Mouse (Mus musculus): ENCODE results near the gene Zfp626.
"Not testable (repeated sequence)": the region's sequence is repeated elsewhere in the genome, so short reads cannot be mapped to it uniquely, and the experiment has no call there.

Gene Zfp626

GRCm38 (mm10) chr7:27860396-27861235 lies 53.6 kb downstream of the Zfp626 start:
- DNase-seq (ENCODE audit: low spot score): peak; percentile 79

GRCm38 (mm10) chr7:27862578-27862977 lies 55.6 kb downstream of the Zfp626 start:
- not testable (repeated sequence) for DNase-seq (ENCODE audit: low spot score)
